Mouse (Mus musculus): ENCODE measurements at regions not wholly inside any gene's neighbourhood (a gene's known extent, or its start where the extent isn't known, plus 50 kb on each side); places are given as distances from the start of the nearest gene placed in this dataset.

- Histone ChIP-seq H3K36me3 (ENCODE audit: control insufficient read depth, insufficient read depth, low read length) (no peaks in the 10 kb centered on the region), H3K27ac (replicated peaks) (no peak overlapping the region), H3K9me3 (ENCODE audit: control insufficient read depth, low read length) (no peaks in the 10 kb centered on the region), H3K9ac (ENCODE audit: low read length) (no peak overlapping the region), H3K4me1 (replicated peaks; ENCODE audit: control insufficient read depth, insufficient read depth) (no peaks in the 10 kb centered on the region), H3K4me3 (ENCODE audit: low read depth, low read length) (no peak overlapping the region), H3K27me3 (ENCODE audit: control insufficient read depth, insufficient read depth, low read length) (no peaks in the 10 kb centered on the region), H3K4me2 (replicated peaks; ENCODE audit: low read depth) (no peak overlapping the region)
- DNase-seq (ENCODE audit: low spot score) = no peak
- 92% methylated on average over 14 of the region's 14 CpGs for WGBS
- ATAC-seq (ENCODE audit: low FRiP score, low TSS enrichment) = no peak
- TF ChIP-seq CTCF (IDR thresholded peaks at IDR 0.05; ENCODE audit: low read depth) (no peak), EP300 (optimal IDR thresholded peaks at IDR 0.05) (no peak)
Observed at GRCm38 (mm10) chr1:183504103-183504841, 86.3 kb downstream of the Hhipl2 start.

GRCm38 (mm10) chr1:183507893-183508292, 89.9 kb downstream of the Hhipl2 start:
- WGBS = 86% methylated on average over 2 of the region's 2 CpGs
- H3K9me3 ChIP-seq (ENCODE audit: control insufficient read depth, low read length) = no peaks in the 10 kb centered on the region
- no peak for DNase-seq (ENCODE audit: low spot score)
- TF ChIP-seq EP300 (optimal IDR thresholded peaks at IDR 0.05) (no peak), CTCF (IDR thresholded peaks at IDR 0.05; ENCODE audit: low read depth) (no peak)
- no peaks in the 10 kb centered on the region for H3K27me3 ChIP-seq (ENCODE audit: control insufficient read depth, insufficient read depth, low read length)
- H3K27ac ChIP-seq (replicated peaks) = no peak overlapping the region
- H3K4me1 ChIP-seq (replicated peaks; ENCODE audit: control insufficient read depth, insufficient read depth) = no peaks in the 10 kb centered on the region
- H3K4me3 ChIP-seq (ENCODE audit: low read depth, low read length) = no peak overlapping the region
- no peaks in the 10 kb centered on the region for H3K36me3 ChIP-seq (ENCODE audit: control insufficient read depth, insufficient read depth, low read length)
- no peak for ATAC-seq (ENCODE audit: low FRiP score, low TSS enrichment)
- no peak overlapping the region for H3K9ac ChIP-seq (ENCODE audit: low read length)
- H3K4me2 ChIP-seq (replicated peaks; ENCODE audit: low read depth) = no peak overlapping the region

GRCm38 (mm10) chr1:183510759-183511158, 92.7 kb downstream of the Hhipl2 start:
- ATAC-seq (ENCODE audit: low FRiP score, low TSS enrichment) (no peak), DNase-seq (ENCODE audit: low spot score) (no peak)
- no peaks in the 10 kb centered on the region for H3K36me3 ChIP-seq (ENCODE audit: control insufficient read depth, insufficient read depth, low read length)
- no peak overlapping the region for H3K4me3 ChIP-seq (ENCODE audit: low read depth, low read length)
- 65% methylated on average over 10 of the region's 10 CpGs for whole genome bisulfite sequencing
- H3K9ac ChIP-seq (ENCODE audit: low read length) = no peak overlapping the region
- H3K27me3 ChIP-seq (ENCODE audit: control insufficient read depth, insufficient read depth, low read length) = no peaks in the 10 kb centered on the region
- TF ChIP-seq CTCF (IDR thresholded peaks at IDR 0.05; ENCODE audit: low read depth) = no peak
- no peak for TF ChIP-seq EP300 (optimal IDR thresholded peaks at IDR 0.05)
- H3K9me3 ChIP-seq (ENCODE audit: control insufficient read depth, low read length) = no peaks in the 10 kb centered on the region
- H3K27ac ChIP-seq (replicated peaks) = no peak overlapping the region
- H3K4me1 ChIP-seq (replicated peaks; ENCODE audit: control insufficient read depth, insufficient read depth) = no peaks in the 10 kb centered on the region
- H3K4me2 ChIP-seq (replicated peaks; ENCODE audit: low read depth) = no peak overlapping the region

GRCm38 (mm10) chr1:183513876-183514275, 95.9 kb downstream of the Hhipl2 start:
- Histone ChIP-seq H3K4me1 (replicated peaks; ENCODE audit: control insufficient read depth, insufficient read depth) (no peaks in the 10 kb centered on the region), H3K4me3 (ENCODE audit: low read depth, low read length) (no peak overlapping the region), H3K27me3 (ENCODE audit: control insufficient read depth, insufficient read depth, low read length) (no peaks in the 10 kb centered on the region), H3K4me2 (replicated peaks; ENCODE audit: low read depth) (no peak overlapping the region), H3K36me3 (ENCODE audit: control insufficient read depth, insufficient read depth, low read length) (no peaks in the 10 kb centered on the region), H3K9ac (ENCODE audit: low read length) (no peak overlapping the region), H3K9me3 (ENCODE audit: control insufficient read depth, low read length) (no peaks in the 10 kb centered on the region), H3K27ac (replicated peaks) (no peak overlapping the region)
- ATAC-seq (ENCODE audit: low FRiP score, low TSS enrichment) = no peak
- no peak for DNase-seq (ENCODE audit: low spot score)
- TF ChIP-seq CTCF (IDR thresholded peaks at IDR 0.05; ENCODE audit: low read depth) = no peak
- WGBS = 81% methylated on average over 3 of the region's 3 CpGs

- no peak for DNase-seq (ENCODE audit: low spot score)
- H3K4me3 ChIP-seq (ENCODE audit: low read depth, low read length) = no peak overlapping the region
- no peak overlapping the region for H3K9ac ChIP-seq (ENCODE audit: low read length)
Observed at GRCm38 (mm10) chr1:183514281-183514983, 96.4 kb downstream of the Hhipl2 start.

GRCm38 (mm10) chr1:183514984-183515287, 96.9 kb downstream of the Hhipl2 start:
- 67% methylated on average over 2 of the region's 2 CpGs for WGBS
- H3K4me2 ChIP-seq (replicated peaks; ENCODE audit: low read depth) = no peak overlapping the region
- TF ChIP-seq CTCF (IDR thresholded peaks at IDR 0.05; ENCODE audit: low read depth) = no peak
- no peak for TF ChIP-seq EP300 (optimal IDR thresholded peaks at IDR 0.05)
- H3K9ac ChIP-seq (ENCODE audit: low read length) = no peak overlapping the region
- H3K4me3 ChIP-seq (ENCODE audit: low read depth, low read length) = no peak overlapping the region
- H3K9me3 ChIP-seq (ENCODE audit: control insufficient read depth, low read length) = no peaks in the 10 kb centered on the region
- no peak for DNase-seq (ENCODE audit: low spot score)
- no peak overlapping the region for H3K27ac ChIP-seq (replicated peaks)
- no peaks in the 10 kb centered on the region for H3K36me3 ChIP-seq (ENCODE audit: control insufficient read depth, insufficient read depth, low read length)
- H3K4me1 ChIP-seq (replicated peaks; ENCODE audit: control insufficient read depth, insufficient read depth) = no peaks in the 10 kb centered on the region
- no peak for ATAC-seq (ENCODE audit: low FRiP score, low TSS enrichment)
- H3K27me3 ChIP-seq (ENCODE audit: control insufficient read depth, insufficient read depth, low read length) = no peaks in the 10 kb centered on the region

More at GRCm38 (mm10) chr1:183514281-183514983, 96.4 kb downstream of the Hhipl2 start:
- ATAC-seq (ENCODE audit: low FRiP score, low TSS enrichment) = no peak
- Histone ChIP-seq H3K9me3 (ENCODE audit: control insufficient read depth, low read length) (no peaks in the 10 kb centered on the region), H3K4me2 (replicated peaks; ENCODE audit: low read depth) (no peak overlapping the region), H3K36me3 (ENCODE audit: control insufficient read depth, insufficient read depth, low read length) (no peaks in the 10 kb centered on the region), H3K27me3 (ENCODE audit: control insufficient read depth, insufficient read depth, low read length) (no peaks in the 10 kb centered on the region), H3K4me1 (replicated peaks; ENCODE audit: control insufficient read depth, insufficient read depth) (no peaks in the 10 kb centered on the region), H3K27ac (replicated peaks) (no peak overlapping the region)
- TF ChIP-seq EP300 (optimal IDR thresholded peaks at IDR 0.05) (no peak), CTCF (IDR thresholded peaks at IDR 0.05; ENCODE audit: low read depth) (no peak)
- WGBS = 70% methylated on average over 15 of the region's 15 CpGs
